Mouse (Mus musculus) lung, adult 2 months (tissue): Measurements from ENCODE around the gene Tmem253.

Source experiments
- CTCF ChIP-seq: fragments of 200-500 bp; IDR thresholded peaks from 2 replicates; pipeline ENCODE4 v1.5.1; 2011; ENCODE audit warnings: mild to moderate bottlenecking, low read length, control low read depth; ENCODE audit not compliant: insufficient read depth
- POLR2A ChIP-seq: fragments of 200-500 bp; IDR thresholded peaks from 2 replicates; pipeline ENCODE4 v1.6.1; 2011; ENCODE audit warnings: low read depth, mild to moderate bottlenecking, control low read depth, low read length, borderline replicate concordance; ENCODE audit errors: extremely low read depth

GRCm38 (mm10) chr14:51996231-51996841 is 19.1 kb upstream of the Tmem253 start:
- TF ChIP-seq CTCF: no peak
- TF ChIP-seq POLR2A: no peak
